Mouse (Mus musculus) erythroid progenitor cell, adult 5-6 weeks (primary cell): ENCODE measurements around the gene Pex26. TPM values are rescaled to one million over a fixed set of nuclear protein-coding genes. Genes with fewer than 3 reads are reported as not detected.

Experiments used
- ATAC-seq: replicated peaks from 2 replicates; pipeline ENCODE4 v1.8.0; 2016; ENCODE audit warnings: moderate number of reproducible peaks, mild to moderate bottlenecking, moderate TSS enrichment, inconsistent platforms; ENCODE audit not compliant: poor library complexity, low FRiP score, severe bottlenecking
- total RNA-seq, 2 experiments: library from RNA; stranded (forward) in 1 of 2; stranded (reverse) in 1 of 2; fragments of 150-400 nt in 1 of 2; fragments of 186-747, 209-891 nt in 1 of 2; gene quantifications; 2 replicates each; pipeline versions ENCODE4 v1.2.3 to v1.2.4; 2015 to 2017; ENCODE audit warnings: low replicate concordance in 2 of 2

The Pex26 gene
- total RNA-seq, 2 experiments from 2014 or later = 1.2 to 1.3 TPM

- ATAC-seq = no peak
Measured at GRCm38 (mm10) chr6:121224993-121225392, 41.5 kb downstream of the Pex26 start.

GRCm38 (mm10) chr6:121226043-121226442 is 42.6 kb downstream of the Pex26 start:
- no peak for ATAC-seq

- no peak for ATAC-seq
Measured at GRCm38 (mm10) chr6:121226744-121227143, 43.3 kb downstream of the Pex26 start.

- ATAC-seq = no peak
Measured at GRCm38 (mm10) chr6:121228421-121228820, 45.0 kb downstream of the Pex26 start.

GRCm38 (mm10) chr6:121232652-121233051 is 49.2 kb downstream of the Pex26 start:
- ATAC-seq = no peak

GRCm38 (mm10) chr6:121236386-121236785 is 52.9 kb downstream of the Pex26 start:
- ATAC-seq = no peak

GRCm38 (mm10) chr6:121238209-121238608 is 54.7 kb downstream of the Pex26 start:
- no peak for ATAC-seq

- no peak for ATAC-seq
Measured at GRCm38 (mm10) chr6:121241780-121242179, 58.3 kb downstream of the Pex26 start.

- ATAC-seq = no peak
Measured at GRCm38 (mm10) chr6:121243161-121243560, 59.7 kb downstream of the Pex26 start.

- peak; percentile 97 for ATAC-seq
Measured at GRCm38 (mm10) chr6:121245127-121246036, 61.9 kb downstream of the Pex26 start, which contains the start of gene Usp18. Usp18 (plus strand) TSS chr6:121245906.

- ATAC-seq = peak; percentile 7; the same call in 1 of the 2 replicates
Measured at GRCm38 (mm10) chr6:121246037-121246361, 62.5 kb downstream of the Pex26 start.

Other genes with a start within 250 kb of the Pex26 start
- 168 and 179 TPM in 2 replicates for gene Mical3, start 52.7 kb upstream of the Pex26 start, total RNA-seq (2015; ENCODE audit: low replicate concordance)
- 159 and 259 TPM in 2 replicates for gene Mical3, start 52.7 kb upstream of the Pex26 start, total RNA-seq (2017; ENCODE audit: low replicate concordance)
- 4.2 and 9.4 TPM in 2 replicates for gene Tuba8, start 27.0 kb downstream of the Pex26 start, total RNA-seq (2015; ENCODE audit: low replicate concordance)
- 2.1 and 5.6 TPM in 2 replicates for gene Tuba8, start 27.0 kb downstream of the Pex26 start, total RNA-seq (2017; ENCODE audit: low replicate concordance)
- 23.1 and 29.3 TPM in 2 replicates for gene Usp18, start 62.2 kb downstream of the Pex26 start, total RNA-seq (2015; ENCODE audit: low replicate concordance)
- gene Usp18, start 62.2 kb downstream of the Pex26 start, total RNA-seq (2017; ENCODE audit: low replicate concordance) = 19.1 and 26.8 TPM in 2 replicates
- gene Slc6a13, start 116.6 kb downstream of the Pex26 start, total RNA-seq (2015; ENCODE audit: low replicate concordance) = 2.2 TPM in 1 of 2 replicates, not detected in the other
- gene Slc6a13, start 116.6 kb downstream of the Pex26 start, total RNA-seq (2017; ENCODE audit: low replicate concordance) = 3.3 TPM in 1 of 2 replicates, not detected in the other
- not detected in 2 replicates for gene Slc6a12, start 159.4 kb downstream of the Pex26 start, total RNA-seq (2015; ENCODE audit: low replicate concordance)
- gene Slc6a12, start 159.4 kb downstream of the Pex26 start, total RNA-seq (2017; ENCODE audit: low replicate concordance) = not detected in 2 replicates